Mouse (Mus musculus): Measurements from ENCODE around the gene Tmem131l. TPM values are rescaled to one million over a fixed set of nuclear protein-coding genes. Genes with fewer than 3 reads are reported as not detected.

Tmem131l gene
- polyA plus RNA-seq, 1 experiment = 9.2 TPM

- no peak for DNase-seq
- Histone ChIP-seq H3K4me3 (replicated peaks; ENCODE audit: insufficient read depth, low read depth, low read length) (no peak overlapping the region), H3K4me1 (ENCODE audit: control insufficient read depth, insufficient read depth, low read length) (no peaks in the 10 kb centered on the region), H3K27me3 (ENCODE audit: control insufficient read depth, insufficient read depth, low read length) (no peaks in the 10 kb centered on the region), H3K27ac (ENCODE audit: insufficient read depth, low read length) (no peak overlapping the region)
- 73% methylated on average over 9 of the region's 9 CpGs for WGBS
- TF ChIP-seq CTCF (IDR thresholded peaks at IDR 0.05; ENCODE audit: borderline replicate concordance, insufficient read depth, low read depth, low read length) (no peak), POLR2A (IDR thresholded peaks at IDR 0.05; ENCODE audit: borderline replicate concordance, insufficient read depth, low read length) (no peak)
Measured at GRCm38 (mm10) chr3:83864064-83864548, 175.9 kb downstream of the Tmem131l start.

DNA sequence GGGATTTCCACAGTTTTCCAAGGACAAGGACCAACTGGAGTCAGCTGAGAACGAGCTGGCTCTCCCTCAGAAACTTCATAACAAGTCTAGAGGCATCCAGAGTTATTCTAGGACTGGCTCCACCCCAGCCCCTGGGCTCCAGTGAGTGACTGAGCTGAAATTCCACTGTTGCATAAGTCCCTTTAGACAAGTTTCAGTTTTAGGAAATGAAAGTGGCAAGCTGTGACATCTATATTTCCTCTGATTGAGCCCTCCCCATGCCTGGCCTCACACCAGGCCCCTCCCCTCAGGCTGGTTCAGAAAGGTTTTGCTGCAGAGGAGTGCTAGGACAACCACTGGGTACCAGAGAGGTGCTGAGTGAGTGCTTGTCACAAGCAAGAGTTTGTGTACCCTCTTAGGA lies 177.0 kb downstream of the Tmem131l start:
- peak in 1 of 2 experiments; percentile 14 for DNase-seq
- no peaks in the 10 kb centered on the region for H3K27me3 ChIP-seq (ENCODE audit: control insufficient read depth, insufficient read depth, low read length)
- TF ChIP-seq POLR2A (IDR thresholded peaks at IDR 0.05; ENCODE audit: borderline replicate concordance, insufficient read depth, low read length) (no peak), CTCF (IDR thresholded peaks at IDR 0.05; ENCODE audit: borderline replicate concordance, insufficient read depth, low read depth, low read length) (no peak)
- H3K4me3 ChIP-seq (replicated peaks; ENCODE audit: insufficient read depth, low read depth, low read length) = no peak overlapping the region
- WGBS = 15% methylated on average over 1 of the region's 1 CpGs
- no peak overlapping the region for H3K27ac ChIP-seq (ENCODE audit: insufficient read depth, low read length)
- H3K4me1 ChIP-seq (ENCODE audit: control insufficient read depth, insufficient read depth, low read length) = no peaks in the 10 kb centered on the region

DNA sequence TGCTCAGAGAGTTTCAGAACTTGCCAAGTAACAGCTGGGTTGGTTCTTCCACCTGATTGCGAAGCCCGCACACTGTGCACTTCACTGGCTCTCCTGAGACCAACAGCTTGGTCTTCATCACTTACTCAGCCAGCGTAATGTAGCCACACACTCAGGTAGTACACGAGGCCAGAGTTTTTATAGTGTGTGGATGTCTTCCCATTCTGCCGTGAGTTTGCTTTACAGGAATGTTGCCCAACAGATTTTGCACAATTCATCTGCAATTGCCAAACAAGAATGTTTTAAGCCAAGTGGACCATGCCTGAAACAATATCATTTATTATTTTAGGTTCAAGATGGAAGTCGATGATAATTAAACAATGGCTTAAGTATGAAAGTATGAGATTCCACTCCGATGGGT lies 180.4 kb downstream of the Tmem131l start:
- Histone ChIP-seq H3K4me3 (replicated peaks; ENCODE audit: insufficient read depth, low read depth, low read length) (no peak overlapping the region), H3K27ac (ENCODE audit: insufficient read depth, low read length) (no peak overlapping the region), H3K4me1 (ENCODE audit: control insufficient read depth, insufficient read depth, low read length) (no peaks in the 10 kb centered on the region), H3K27me3 (ENCODE audit: control insufficient read depth, insufficient read depth, low read length) (no peaks in the 10 kb centered on the region)
- no peak for TF ChIP-seq CTCF (IDR thresholded peaks at IDR 0.05; ENCODE audit: borderline replicate concordance, insufficient read depth, low read depth, low read length)
- 78% methylated on average over 7 of the region's 7 CpGs for WGBS
- no peak for DNase-seq

DNA sequence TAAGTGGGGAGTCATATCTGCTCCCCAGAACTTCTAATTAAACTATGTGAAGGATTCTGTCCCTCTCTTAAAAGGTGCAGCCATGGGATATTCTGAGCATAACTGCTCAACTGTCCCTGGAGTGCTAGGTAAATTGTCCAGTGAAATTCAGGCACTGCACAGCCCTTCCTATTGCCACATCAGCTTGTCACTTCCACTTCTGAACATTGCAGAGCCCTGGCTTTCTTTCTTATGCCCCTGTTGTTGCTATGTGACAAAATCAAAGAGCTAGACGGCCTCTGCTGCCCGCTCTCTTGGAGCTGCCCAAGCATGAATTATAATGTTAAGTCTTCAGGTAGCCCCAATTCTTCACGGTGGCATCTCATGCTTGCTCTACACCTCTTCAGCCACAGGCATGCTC lies 180.9 kb downstream of the Tmem131l start:
- DNase-seq = no peak
- H3K27ac ChIP-seq (ENCODE audit: insufficient read depth, low read length) = no peak overlapping the region
- H3K4me3 ChIP-seq (replicated peaks; ENCODE audit: insufficient read depth, low read depth, low read length) = no peak overlapping the region
- no peaks in the 10 kb centered on the region for H3K27me3 ChIP-seq (ENCODE audit: control insufficient read depth, insufficient read depth, low read length)
- 73% methylated on average over 3 of the region's 3 CpGs for WGBS
- TF ChIP-seq POLR2A (IDR thresholded peaks at IDR 0.05; ENCODE audit: borderline replicate concordance, insufficient read depth, low read length) (no peak), CTCF (IDR thresholded peaks at IDR 0.05; ENCODE audit: borderline replicate concordance, insufficient read depth, low read depth, low read length) (no peak)
- H3K4me1 ChIP-seq (ENCODE audit: control insufficient read depth, insufficient read depth, low read length) = no peaks in the 10 kb centered on the region

- DNase-seq = no peak
- Histone ChIP-seq H3K27ac (ENCODE audit: insufficient read depth, low read length) (no peak overlapping the region), H3K4me1 (ENCODE audit: control insufficient read depth, insufficient read depth, low read length) (no peaks in the 10 kb centered on the region), H3K27me3 (ENCODE audit: control insufficient read depth, insufficient read depth, low read length) (no peaks in the 10 kb centered on the region), H3K4me3 (replicated peaks; ENCODE audit: insufficient read depth, low read depth, low read length) (no peak overlapping the region)
- WGBS = 96% methylated on average over 13 of the region's 13 CpGs
- no peak for TF ChIP-seq CTCF (IDR thresholded peaks at IDR 0.05; ENCODE audit: borderline replicate concordance, insufficient read depth, low read depth, low read length)
- no peak for TF ChIP-seq POLR2A (IDR thresholded peaks at IDR 0.05; ENCODE audit: borderline replicate concordance, insufficient read depth, low read length)
Measured at GRCm38 (mm10) chr3:83857621-83858020, 182.4 kb downstream of the Tmem131l start.

GRCm38 (mm10) chr3:83855643-83856042 lies 184.3 kb downstream of the Tmem131l start:
- Histone ChIP-seq H3K4me1 (ENCODE audit: control insufficient read depth, insufficient read depth, low read length) (no peaks in the 10 kb centered on the region), H3K27ac (ENCODE audit: insufficient read depth, low read length) (no peak overlapping the region), H3K4me3 (replicated peaks; ENCODE audit: insufficient read depth, low read depth, low read length) (no peak overlapping the region), H3K27me3 (ENCODE audit: control insufficient read depth, insufficient read depth, low read length) (no peaks in the 10 kb centered on the region)
- 93% methylated on average over 5 of the region's 5 CpGs for WGBS
- no peak for DNase-seq
- TF ChIP-seq CTCF (IDR thresholded peaks at IDR 0.05; ENCODE audit: borderline replicate concordance, insufficient read depth, low read depth, low read length) (no peak), POLR2A (IDR thresholded peaks at IDR 0.05; ENCODE audit: borderline replicate concordance, insufficient read depth, low read length) (no peak)

DNA sequence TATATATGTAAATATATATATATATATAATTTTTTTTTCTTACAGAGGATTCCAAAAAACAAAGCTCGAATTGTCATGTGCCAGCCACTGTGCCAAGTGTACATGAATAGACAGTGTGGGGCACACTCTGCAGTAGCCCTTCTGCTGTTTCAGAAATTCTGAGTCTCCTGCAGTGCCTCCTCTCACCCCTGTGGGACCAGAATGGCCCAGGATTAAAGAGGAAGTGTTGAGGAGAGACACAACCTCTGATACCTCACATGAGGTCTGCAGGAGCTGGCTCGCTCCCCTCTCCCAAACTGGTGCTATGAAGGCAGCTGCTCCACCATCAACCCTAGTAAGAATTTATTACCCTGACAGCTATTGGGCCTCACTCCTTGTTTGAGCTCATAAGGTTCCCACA lies 190.6 kb downstream of the Tmem131l start:
- Histone ChIP-seq H3K27ac (ENCODE audit: insufficient read depth, low read length) (no peak overlapping the region), H3K4me1 (ENCODE audit: control insufficient read depth, insufficient read depth, low read length) (no peaks in the 10 kb centered on the region), H3K27me3 (ENCODE audit: control insufficient read depth, insufficient read depth, low read length) (no peaks in the 10 kb centered on the region), H3K4me3 (replicated peaks; ENCODE audit: insufficient read depth, low read depth, low read length) (no peak overlapping the region)
- 57% methylated on average over 2 of the region's 2 CpGs for WGBS
- TF ChIP-seq CTCF (IDR thresholded peaks at IDR 0.05; ENCODE audit: borderline replicate concordance, insufficient read depth, low read depth, low read length) (no peak), POLR2A (IDR thresholded peaks at IDR 0.05; ENCODE audit: borderline replicate concordance, insufficient read depth, low read length) (no peak)
- DNase-seq = no peak

Other genes starting within 250 kb of the Tmem131l start
- 0.72 and 0.93 TPM in 2 replicates for gene Tlr2, start 198.4 kb downstream of the Tmem131l start, polyA plus RNA-seq (2012; rRNA removed)
- 1.7 and 1.8 TPM in 2 replicates for gene Mnd1, start 115.6 kb upstream of the Tmem131l start, polyA plus RNA-seq (2012; rRNA removed)
- gene Gm6525, start 133.9 kb upstream of the Tmem131l start, polyA plus RNA-seq (2012; rRNA removed) = not detected in 2 replicates

Measured in cerebellum, adult 2 months (tissue).